Mouse (Mus musculus) left cerebral cortex, adult 11 months (tissue): ENCODE measurements at regions not wholly inside any gene's neighbourhood (a gene's known extent, or its start where the extent isn't known, plus 50 kb on each side); places are given as distances from the start of the nearest gene placed in this dataset.

Source experiments
- DNase-seq: peaks from one replicate; pipeline ENCODE4 v3.0.0; 2022; ENCODE audit warnings: low spot score

DNA sequence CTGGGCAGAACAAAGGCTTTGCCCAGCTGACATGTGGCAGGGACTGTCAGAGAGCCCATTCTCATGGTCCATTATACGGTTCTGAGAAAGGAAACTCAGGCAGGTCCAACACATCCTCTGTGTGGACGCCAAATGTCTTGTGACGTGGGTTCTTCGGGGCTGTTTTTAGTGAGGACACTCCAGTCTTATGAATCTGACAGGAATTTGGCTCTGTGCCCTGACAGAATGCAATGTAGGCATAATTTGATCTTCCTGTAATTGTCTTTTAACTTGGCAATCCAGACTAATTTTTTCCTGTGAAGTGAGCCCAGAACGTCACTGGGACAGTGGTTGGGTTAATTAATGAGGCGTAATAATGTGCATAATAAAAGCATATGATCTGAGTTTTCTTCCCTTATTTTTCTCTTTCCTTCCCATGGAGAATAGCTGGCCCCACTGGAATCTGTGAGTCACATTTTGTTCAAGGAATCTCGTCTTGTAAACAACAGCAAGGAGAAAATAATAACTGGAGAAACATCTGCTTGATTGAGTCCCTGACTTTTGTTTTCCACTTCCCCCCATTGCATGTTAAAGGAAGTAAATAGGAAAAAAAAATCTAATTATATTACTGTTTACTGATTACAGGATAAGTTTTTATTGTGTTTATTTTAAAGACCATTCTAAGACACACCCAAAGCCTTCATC is 255.8 kb upstream of the 1700056E22Rik start:
- no peak for DNase-seq

DNA sequence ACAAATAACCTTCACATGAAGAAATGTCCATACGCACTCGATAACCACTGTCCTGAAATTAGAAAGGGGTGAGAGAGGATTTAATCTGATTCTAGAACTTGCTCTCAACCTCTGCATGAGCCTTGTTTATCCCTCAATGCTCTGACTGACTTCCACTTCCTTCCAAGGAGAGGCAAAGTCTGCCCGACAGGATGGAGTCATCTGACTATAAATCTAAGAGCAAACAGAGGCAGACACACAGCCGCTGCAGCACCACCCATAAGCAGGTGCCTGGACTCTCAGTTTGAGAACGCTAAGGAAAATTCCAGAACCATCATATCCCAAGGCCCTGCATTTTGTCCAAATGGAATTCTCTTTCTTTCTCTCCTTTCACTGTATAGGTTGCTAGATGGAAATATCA is 247.7 kb upstream of the 1700056E22Rik start:
- no peak for DNase-seq

DNA sequence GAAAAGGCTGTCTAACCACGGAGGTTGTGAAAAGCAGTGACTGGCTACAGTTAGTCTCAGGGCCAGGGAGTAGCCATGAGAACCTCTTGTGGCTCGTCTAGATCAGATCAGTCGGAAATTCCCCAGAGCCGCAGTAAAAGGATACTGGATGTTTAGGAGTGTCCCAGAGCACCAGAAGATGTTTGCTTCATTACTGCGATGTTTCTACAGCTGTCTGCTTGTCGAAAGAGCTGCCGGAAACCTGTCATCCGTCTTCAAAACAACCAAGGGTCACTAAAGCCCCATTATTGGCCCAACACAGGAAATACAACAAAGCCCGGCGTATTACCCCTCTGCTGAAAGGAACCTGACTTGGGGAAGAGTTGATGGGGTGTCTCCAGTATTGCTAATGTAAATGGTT is 245.2 kb upstream of the 1700056E22Rik start:
- DNase-seq = no peak

DNA sequence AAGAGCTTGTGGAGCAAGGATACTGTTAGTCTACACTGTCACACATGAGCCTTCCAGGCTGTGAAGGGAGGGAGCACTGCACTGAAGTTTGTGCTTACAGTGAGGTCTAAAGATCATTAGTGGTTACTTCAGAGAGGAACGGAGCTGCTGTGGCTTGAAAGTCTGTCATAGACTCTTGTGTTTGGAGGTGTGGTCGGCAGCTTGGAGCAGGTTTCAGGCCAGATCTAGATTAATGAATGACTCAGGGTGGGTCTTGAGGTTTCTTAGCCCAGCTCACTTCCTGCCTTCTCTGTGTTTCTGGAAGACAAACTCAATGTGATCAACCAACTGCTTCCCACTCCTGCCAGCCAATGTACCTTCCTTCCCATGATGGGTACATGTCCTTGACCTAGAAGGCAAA is 242.9 kb upstream of the 1700056E22Rik start:
- DNase-seq = no peak

DNA sequence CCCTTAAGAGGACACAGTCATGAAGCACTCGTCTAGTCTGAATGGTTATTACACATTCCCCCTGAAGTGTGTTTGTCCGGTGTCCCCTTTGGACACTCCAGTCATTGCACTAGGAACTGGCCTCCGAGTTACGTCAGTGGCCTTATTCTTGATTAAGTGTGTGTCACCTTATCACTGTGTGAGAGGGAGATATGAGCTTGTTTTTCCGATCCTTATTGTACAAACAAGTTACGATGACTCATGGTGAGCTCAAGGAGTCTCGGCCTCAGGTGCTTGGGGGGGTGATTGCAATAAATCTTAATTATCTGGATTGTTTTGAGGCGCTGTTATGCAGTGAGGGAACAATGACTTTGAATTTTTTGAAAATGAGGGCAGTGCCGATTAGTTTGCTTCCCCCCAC is 241.8 kb upstream of the 1700056E22Rik start:
- DNase-seq = no peak

DNA sequence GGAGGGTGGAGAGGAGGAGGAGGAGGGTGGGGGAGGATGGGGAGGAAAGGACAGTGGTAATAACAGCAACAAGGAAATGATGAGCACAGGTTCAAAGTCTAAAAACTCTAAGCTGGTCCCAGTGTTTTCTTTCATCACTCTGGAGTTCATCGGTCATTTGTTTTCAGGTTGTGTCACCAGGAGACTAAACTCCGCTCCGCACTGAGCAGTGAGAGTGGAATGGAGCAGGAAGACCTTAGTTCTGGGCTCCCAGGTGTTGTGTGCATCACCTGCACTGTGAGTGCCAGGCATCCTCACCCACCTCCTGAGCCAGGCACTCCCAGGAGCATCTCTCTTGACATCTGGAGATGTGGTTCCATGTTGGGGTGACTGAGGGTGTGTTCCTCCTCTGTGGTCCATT is 241.3 kb upstream of the 1700056E22Rik start:
- DNase-seq = no peak

DNA sequence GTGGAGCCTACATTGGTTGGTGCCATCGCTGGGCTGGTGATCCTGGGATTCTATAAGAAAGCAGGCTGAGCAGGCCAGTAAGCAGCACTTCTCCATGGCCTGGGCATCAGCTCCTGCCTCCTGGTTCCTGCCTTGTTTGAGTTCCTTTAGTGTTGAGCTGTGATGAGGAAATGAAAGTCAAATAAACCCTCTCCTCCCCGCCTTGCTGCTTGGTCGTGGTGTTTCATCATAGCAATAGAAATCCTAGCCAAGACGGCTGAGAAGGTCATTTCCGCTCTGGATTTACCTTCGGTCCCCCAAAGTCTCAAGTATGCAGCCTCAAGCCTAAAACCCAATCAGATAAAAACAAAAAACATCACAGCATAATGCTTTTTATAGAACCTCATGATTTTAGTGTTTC is 240.6 kb upstream of the 1700056E22Rik start:
- DNase-seq = no peak

DNA sequence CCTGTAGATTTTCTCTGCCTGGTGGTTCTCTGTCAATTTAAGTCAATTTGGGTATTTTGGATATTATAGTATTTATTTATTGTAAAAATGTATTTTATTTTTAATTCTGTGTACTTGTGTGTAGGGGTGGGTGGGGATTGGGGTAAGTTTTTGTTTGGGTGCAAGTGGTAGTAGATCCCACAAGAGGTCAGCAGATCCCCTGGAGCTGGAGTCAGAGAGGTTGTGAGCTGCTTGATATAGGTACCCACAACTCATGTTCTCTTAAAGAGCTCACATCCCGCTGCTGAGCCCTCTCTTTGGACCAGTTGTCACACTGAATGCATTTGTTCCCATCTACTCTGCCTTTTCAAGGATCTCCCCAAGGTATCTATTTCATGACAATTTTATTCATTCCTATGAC is 239.6 kb upstream of the 1700056E22Rik start:
- DNase-seq = no peak

DNA sequence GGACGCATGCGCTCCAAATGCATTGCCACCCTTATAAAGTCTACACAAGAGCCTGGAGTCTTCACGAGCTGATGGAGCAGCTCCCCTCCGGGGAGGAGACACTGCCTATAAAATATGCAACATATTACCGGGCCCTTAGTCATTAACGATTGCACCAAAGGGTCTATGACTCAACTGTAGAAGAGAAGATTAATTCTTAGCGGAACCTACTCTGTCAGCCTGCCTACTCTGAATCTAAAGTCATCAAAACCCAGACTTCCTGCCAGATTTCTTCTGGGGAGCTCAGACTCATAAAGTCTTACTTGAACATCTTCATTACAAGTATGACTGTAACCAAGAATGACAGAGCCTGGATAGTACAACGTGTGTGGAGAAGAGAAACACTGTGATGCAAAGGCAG is 237.2 kb upstream of the 1700056E22Rik start:
- DNase-seq = no peak

DNA sequence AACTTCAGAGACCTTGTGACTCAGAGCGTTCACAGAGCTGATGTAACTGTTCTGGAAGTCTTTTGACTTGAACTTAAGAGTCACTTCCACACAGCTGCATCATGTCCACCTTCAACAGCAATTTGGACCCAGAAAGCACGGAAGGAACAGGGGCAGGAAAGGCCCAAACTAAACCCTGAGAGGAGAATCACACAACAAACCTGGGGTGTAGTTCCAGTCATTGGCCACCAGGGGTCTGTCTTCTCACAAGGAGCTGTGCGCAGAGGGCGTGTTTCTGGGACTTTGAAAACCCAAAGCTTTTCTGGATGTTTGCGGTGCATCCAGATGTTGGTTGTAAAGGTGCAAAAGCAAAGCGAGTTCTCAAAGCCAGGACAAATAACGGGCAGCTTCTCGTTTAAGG is 231.9 kb upstream of the 1700056E22Rik start:
- peak; percentile 28 for DNase-seq

DNA sequence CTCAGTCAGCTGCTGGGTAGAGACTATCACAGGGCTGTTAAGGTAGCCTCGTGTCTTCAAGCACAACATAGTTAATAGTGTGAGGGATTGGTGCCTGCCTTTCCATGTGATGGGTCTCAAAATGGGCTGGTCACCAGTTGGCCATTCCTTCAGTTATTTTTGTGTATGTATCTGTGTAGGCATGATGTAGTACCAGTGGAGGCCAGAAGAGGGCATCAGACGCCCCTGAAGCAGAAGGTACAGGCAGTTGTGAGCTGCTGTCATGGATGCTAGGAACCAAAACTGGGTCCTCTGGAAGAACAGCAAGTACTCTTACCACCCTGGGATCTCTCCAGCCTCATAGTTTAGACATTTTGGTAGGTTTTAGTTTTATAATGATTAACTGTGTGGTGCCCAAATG is 228.9 kb upstream of the 1700056E22Rik start:
- no peak for DNase-seq

DNA sequence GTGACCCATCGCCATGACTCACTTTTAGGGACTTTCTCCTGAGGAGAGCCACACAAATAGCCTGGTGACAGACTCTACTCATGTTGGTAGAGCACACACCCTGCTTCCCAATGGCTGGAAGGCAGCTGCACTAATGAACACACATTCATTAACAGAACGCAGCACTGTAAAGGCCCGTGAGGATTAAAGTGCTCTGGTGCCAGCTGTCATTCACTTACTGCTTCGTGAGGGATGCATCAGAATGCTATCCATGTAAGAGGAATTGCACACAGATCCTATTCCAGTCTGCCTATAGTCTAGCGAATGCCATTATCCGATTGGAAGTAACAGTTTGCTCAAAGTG is 227.3 kb upstream of the 1700056E22Rik start:
- no peak for DNase-seq

DNA sequence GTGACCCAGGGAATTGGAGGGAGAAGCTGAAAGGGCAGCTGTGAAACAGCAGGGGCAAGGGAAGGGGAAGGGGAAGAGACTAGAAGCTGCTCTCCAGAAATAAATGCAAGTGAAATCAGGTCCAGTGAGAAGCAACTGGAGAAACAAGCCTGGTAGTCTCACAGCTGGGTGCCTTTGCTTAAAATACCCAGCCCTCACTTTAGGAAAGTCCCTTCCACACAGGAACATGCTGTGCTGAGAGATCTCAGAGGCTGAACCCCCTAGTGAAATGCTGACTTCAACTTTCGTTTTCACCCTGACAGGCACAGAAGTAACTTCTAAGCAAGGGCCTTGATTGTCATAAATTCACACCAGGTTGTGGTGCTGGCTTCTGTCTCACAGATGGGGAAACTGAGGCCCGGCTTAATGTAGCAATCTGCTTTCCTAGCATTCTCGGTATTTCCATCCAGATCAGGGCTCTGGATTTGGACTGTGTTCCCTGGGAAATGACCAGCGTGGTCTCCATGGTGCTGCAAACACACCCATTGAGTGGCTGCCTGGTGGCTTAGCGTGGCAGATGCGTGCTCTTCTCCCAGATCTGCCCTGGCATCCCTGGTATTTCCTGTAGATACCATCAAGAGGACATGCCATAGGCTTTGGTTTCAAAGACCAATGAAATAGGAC is 226.8 kb upstream of the 1700056E22Rik start:
- DNase-seq = no peak

DNA sequence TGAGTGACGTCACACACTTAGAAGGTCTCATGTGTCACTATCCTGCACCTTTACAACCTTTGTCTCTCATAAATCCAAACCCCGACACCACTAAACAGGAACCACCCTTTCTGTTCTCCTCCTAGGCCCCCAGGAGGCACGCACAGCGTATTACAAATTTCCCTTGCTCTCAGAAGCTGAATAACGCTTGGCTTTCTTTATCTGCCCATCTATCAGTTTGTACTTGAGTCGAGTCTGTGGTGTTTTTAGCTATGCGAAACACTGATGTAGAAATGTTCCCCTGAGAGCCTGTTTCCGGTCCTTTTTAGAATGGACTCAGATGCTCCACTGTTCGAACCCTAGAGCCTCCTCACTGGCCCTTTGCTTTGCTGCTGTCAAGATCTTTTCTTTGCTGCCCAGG is 225.8 kb upstream of the 1700056E22Rik start:
- no peak for DNase-seq

DNA sequence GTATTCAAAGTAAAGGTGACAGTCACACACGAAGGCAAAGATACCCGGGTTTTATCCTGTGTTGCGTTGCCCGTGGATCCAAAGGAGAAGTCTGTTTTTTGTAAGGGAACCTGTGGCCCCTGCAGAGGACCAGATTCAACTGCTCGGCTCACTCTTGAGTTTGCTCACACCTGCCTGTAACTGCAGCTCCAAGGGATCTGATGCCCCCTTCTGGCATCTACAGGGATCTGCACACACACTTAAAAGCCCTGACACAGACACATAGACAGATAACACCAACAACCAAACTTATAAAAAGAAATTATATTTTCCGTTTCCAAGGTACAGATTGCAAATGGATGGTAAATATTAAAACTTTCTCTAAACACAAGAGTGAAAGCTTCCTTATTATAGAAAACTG is 223.3 kb upstream of the 1700056E22Rik start:
- DNase-seq = no peak

DNA sequence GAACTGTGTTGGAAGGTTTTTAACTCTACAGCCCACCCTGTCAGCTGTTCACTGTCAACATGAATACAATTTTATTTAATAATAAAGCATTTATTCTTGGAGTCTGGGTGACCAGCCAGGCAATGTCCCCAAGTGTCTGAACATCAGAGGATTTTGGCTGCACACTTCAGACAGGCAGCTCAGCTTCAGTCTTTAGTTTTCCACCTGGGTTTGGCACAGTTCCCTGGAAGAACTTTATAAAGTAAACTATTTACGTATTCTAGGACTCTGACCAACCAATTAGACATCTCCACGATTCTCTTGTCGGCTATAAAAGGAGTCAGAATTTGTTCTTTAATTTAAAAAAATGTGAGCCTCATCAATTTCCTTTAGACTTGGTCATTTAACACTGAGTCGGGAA is 220.8 kb upstream of the 1700056E22Rik start:
- DNase-seq = no peak

DNA sequence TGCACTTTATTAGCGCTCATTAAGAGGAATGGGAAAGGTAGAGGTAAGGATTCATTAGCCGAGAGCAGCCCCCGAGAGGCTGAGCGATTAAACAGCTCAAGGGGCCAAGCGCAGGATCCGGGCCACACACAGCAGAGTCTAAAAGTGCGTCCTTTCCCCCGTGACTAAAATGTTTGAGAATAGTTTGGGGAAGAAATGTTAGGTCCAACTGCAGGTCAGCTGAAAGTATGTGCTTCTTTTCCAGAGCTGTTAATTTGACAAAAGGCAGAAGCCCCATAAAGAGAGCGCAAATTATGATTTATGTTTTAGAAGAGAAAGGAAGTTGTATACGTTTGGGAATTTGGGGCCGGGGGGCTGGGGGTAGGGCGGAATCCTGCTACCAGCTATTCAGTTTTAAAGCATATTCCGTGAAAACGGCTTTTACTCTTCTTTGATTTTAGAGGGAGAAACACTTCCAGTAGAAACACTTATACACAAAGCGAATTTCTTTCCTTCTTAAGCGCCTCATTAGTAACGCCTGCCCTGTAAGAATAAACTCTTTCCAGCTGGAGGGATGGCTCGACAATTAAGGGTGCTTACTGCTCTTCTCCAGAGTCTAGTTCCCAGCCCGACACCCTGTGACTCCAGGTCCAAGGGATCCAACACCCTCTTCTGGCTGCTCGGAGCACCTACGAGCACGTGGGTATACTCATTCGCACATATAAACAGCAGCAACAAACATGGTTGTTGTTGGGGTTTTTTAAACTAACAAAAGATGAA is 210.8 kb upstream of the 1700056E22Rik start:
- no peak for DNase-seq

DNA sequence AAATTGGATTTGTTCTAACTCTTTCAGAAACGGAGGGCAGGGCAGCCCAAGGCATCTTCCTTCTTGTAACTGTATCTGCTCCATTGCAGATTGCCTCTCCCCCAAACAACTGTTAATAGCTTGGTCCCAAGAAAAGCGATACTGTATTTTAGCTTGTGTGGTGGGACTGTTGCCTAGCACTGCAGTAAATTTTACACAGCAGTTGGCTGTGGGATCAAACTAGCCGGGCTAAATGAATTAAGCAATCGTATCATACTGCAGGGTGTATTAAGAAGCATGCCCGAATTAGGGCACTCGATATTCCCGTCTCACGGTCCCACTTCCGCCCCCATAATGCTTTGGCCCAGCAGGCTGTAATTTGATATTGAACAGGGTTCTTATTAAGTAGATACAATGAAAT is 210.2 kb upstream of the 1700056E22Rik start:
- no peak for DNase-seq

DNA sequence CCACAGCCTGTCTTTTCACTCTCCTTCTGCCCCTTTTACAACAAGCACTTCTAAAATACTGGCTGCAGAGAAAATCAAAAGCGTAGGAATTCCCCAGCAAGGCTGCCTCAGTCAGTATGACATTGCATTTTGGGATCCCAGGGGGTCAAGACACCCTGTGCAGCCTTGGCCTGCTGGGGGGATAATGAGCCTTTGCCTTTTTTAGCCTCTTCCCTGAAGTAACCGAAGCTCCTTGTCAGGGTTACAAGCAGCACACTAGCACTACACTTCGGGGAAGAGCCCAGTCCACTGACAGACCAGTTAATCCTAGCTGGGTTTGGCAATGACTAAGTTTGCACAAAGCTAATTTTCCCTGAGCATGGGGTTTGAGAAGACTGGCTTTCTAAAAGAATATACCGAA is 207.7 kb upstream of the 1700056E22Rik start:
- no peak for DNase-seq

DNA sequence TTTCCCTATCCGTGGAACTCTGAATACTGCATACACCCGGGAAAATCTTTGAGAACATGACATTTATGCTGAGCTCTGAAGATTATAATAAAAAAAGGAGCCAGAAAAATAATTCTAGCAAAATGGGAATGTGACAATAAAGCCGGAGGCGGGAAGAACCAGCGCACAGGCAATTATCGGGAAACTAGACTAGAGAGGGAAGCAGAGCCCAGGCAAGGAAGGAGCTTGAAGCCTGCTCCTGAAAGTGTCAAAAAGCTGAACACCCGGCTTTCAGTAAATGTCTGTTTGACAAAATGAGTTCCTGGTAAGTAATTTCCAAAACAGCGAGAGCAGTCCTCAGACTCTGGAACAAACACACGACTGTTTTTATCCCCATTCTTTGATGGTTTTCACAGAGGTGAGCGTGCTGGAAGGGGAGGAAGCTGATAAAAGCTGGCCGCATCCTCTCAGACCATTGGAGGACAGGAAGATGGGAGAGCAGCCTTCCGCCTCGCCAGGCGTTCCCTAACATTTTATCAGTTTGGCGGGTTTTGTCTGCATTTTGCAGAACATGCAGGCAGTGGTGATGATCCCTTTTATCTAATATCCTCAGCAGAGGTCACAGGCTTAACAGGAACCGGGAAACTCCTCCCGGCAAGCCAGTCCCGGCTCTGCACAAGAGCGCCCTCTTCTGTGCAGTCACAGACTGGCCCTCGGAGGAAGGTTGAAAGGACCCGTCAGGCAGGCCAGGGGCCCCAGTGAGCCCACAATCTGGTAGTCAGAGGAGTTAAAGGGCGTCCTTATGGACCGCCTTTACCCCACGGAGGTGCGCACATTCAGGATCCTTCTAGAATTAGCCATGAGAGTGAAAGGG is 201.3 kb upstream of the 1700056E22Rik start:
- peak; percentile 27 for DNase-seq

DNA sequence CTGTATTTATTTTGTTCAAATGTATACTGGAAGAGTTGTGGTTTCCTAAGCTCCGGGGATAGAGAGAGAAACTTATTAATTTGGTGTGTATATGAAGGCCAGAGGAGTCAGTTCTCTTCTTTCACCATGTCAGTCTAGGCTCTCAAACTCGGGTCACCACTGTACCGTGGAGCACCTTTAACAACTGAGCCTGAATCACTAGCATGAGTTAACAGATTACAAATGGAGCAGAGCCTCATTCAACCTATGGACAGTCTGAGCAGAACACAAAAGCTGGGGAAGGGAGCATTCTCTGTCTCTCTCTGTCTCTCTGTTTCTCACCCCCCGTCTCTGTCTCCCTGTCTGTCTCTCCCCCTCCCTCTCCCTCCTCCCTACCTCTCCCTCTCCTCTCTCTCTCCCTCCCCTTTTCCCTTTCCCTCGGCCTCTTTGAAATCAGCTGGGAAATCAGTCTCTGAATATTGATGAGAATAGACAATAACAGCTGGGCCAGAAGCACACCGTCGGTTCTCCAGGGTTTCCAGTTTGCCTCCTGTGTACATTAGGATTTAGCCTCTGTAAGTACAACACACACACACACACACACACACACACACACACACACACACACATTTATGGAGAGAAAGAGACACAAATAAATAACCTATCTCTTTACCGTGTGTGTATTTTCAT is 200.4 kb upstream of the 1700056E22Rik start:
- DNase-seq = no peak

DNA sequence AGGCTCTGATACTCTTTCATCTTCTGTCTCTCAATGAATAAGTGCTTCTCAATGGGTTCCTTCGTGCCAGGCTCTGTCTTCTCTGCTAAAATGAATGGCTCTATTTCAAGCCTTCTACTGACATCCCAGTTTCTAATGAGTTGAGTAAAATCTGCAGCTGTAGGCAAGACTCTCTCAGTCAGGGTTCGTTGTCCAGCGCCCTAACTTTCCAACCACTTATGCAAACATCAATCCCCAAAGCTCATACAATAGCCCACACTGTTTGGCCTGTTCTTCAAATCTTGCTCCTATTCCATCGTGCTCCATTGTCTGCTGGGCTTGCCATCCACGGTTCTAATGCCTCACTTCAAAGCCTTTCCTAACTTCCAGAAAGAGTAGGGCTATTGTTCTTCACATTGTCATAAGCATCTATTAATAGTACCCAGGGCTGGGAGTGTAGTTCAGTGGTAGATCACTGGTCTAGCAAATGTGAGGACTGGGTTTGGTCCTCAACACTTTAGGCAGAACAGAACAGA is 199.7 kb upstream of the 1700056E22Rik start:
- peak; percentile 11 for DNase-seq
